Mouse (Mus musculus): ENCODE data around the gene Ccdc27. TPM values are rescaled to one million over a fixed set of nuclear protein-coding genes. Genes with fewer than 3 reads are reported as not detected.

Ccdc27 gene
- polyA plus RNA-seq, 1 experiment from 2014 or later, result not detected

DNA sequence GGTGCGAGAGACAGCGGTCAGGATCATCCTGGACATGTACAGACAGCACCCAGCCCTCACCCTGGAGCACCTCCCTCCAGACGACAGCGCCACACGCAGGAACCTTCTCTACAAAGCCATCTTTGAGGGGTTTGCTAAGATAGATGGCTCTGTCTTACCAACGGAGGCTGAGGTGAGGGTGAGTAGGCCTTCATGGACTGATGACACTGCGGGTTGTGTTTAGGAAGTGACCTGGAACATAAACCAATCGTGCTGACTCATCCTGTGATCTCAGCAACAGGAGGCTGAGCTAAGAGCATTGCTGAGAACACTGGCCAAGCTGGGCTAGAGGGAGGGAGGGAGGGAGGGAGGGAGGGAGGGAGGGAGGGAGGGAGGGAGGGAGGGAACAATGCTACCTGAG, 49.0 kb downstream of the Ccdc27 start:
- Histone ChIP-seq H3K27me3 (ENCODE audit: low read depth, poor library complexity, severe bottlenecking) (no peaks in the 10 kb centered on the region), H3K4me1 (no peaks in the 10 kb centered on the region), H3K27ac (no peak overlapping the region), H3K4me3 (no peak overlapping the region), H3K9me3 (replicated peaks) (no peaks in the 10 kb centered on the region), H3K36me3 (peaks cover 99% of the 10 kb centered on the region)
- DNase-seq (ENCODE audit: low spot score), result no peak
- WGBS, result 86% methylated on average over 8 of the region's 8 CpGs

DNA sequence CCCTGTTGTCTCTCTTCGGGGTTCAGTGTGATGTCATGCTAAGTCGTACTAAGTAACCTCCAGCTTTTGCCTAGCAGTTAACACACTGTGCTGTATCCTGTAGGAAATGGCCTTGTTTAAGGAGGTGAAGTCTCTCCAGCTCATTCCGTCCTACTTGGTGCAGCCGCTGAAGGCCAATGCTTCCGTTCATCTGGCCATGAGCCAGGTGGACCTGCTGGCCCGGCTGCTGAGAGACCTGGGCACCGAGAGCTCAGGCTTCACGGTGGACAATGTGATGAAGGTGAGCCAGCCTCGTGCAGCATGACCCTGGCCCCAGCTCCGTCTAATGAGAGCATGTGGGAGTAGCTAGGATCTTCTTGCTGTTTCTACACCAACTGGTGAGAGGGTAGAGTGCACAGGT, 49.8 kb downstream of the Ccdc27 start:
- WGBS, result 95% methylated on average over 10 of the region's 10 CpGs
- Histone ChIP-seq H3K36me3 (peaks cover 99% of the 10 kb centered on the region), H3K4me3 (no peak overlapping the region), H3K27me3 (ENCODE audit: low read depth, poor library complexity, severe bottlenecking) (no peaks in the 10 kb centered on the region), H3K9me3 (replicated peaks) (no peaks in the 10 kb centered on the region), H3K4me1 (no peaks in the 10 kb centered on the region), H3K27ac (no peak overlapping the region)
- DNase-seq (ENCODE audit: low spot score), result no peak

- peaks cover 66% of the 10 kb centered on the region for H3K36me3 ChIP-seq
- peaks cover 14% of the 10 kb centered on the region for H3K4me1 ChIP-seq
- no peak overlapping the region for H3K4me3 ChIP-seq
- no peak for DNase-seq (ENCODE audit: low spot score)
- H3K9me3 ChIP-seq (replicated peaks), result no peaks in the 10 kb centered on the region
- 89% methylated on average over 11 of the region's 11 CpGs for WGBS
- H3K27me3 ChIP-seq (ENCODE audit: low read depth, poor library complexity, severe bottlenecking), result no peaks in the 10 kb centered on the region
- H3K27ac ChIP-seq, result no peak overlapping the region
Observed at GRCm38 (mm10) chr4:153980470-153980869, 62.0 kb downstream of the Ccdc27 start.

GRCm38 (mm10) chr4:153979243-153979642, 63.2 kb downstream of the Ccdc27 start:
- H3K4me3 ChIP-seq, result no peak overlapping the region

More at GRCm38 (mm10) chr4:153979243-153979642, 63.2 kb downstream of the Ccdc27 start:
- Histone ChIP-seq H3K36me3 (peaks cover 54% of the 10 kb centered on the region), H3K9me3 (replicated peaks) (no peaks in the 10 kb centered on the region), H3K27ac (no peak overlapping the region), H3K4me1 (peaks cover 17% of the 10 kb centered on the region), H3K27me3 (ENCODE audit: low read depth, poor library complexity, severe bottlenecking) (no peaks in the 10 kb centered on the region)
- no peak for DNase-seq (ENCODE audit: low spot score)
- WGBS, result 94% methylated on average over 10 of the region's 10 CpGs

Other genes starting within 250 kb of the Ccdc27 start
- gene A430005L14Rik, start 85.4 kb downstream of the Ccdc27 start, polyA plus RNA-seq (2016; fragmentation: Nextera tagmentation; extraction: Ambion mirVana), result 147 and 162 TPM in 2 replicates
- 14.8 TPM in 2 replicates for gene Dffb, start 67.6 kb downstream of the Ccdc27 start, polyA plus RNA-seq (2016; fragmentation: Nextera tagmentation; extraction: Ambion mirVana)
- gene Cep104, start 67.5 kb downstream of the Ccdc27 start, polyA plus RNA-seq (2016; fragmentation: Nextera tagmentation; extraction: Ambion mirVana), result 21.0 and 22.3 TPM in 2 replicates
- 28.3 and 32.2 TPM in 2 replicates for gene Lrrc47, start 30.9 kb downstream of the Ccdc27 start, polyA plus RNA-seq (2016; fragmentation: Nextera tagmentation; extraction: Ambion mirVana)
- gene Smim1, start 16.4 kb downstream of the Ccdc27 start, polyA plus RNA-seq (2016; fragmentation: Nextera tagmentation; extraction: Ambion mirVana), result 12.7 and 27.4 TPM in 2 replicates
- 0.30 and 0.80 TPM in 2 replicates for gene Trp73, start 97.5 kb upstream of the Ccdc27 start, polyA plus RNA-seq (2016; fragmentation: Nextera tagmentation; extraction: Ambion mirVana)
- gene Wrap73, start 99.7 kb upstream of the Ccdc27 start, polyA plus RNA-seq (2016; fragmentation: Nextera tagmentation; extraction: Ambion mirVana), result 43.8 and 49.0 TPM in 2 replicates
- 100 and 102 TPM in 2 replicates for gene Tprgl, start 118.0 kb upstream of the Ccdc27 start, polyA plus RNA-seq (2016; fragmentation: Nextera tagmentation; extraction: Ambion mirVana)
- gene Megf6, start 128.1 kb upstream of the Ccdc27 start, polyA plus RNA-seq (2016; fragmentation: Nextera tagmentation; extraction: Ambion mirVana), result 33.6 and 43.5 TPM in 2 replicates